Mouse (Mus musculus): ENCODE measurements around the gene Car8. TPM values are rescaled to one million over a fixed set of nuclear protein-coding genes. Genes with fewer than 3 reads are reported as not detected.
"Not testable (repeated sequence)": the region's sequence is repeated elsewhere in the genome, so short reads cannot be mapped to it uniquely, and the experiment has no call there.

Car8 gene
- polyA plus RNA-seq, 1 experiment from 2014 or later, result 2.6 TPM

GRCm38 (mm10) chr4:8113558-8113957 is 125.3 kb downstream of the Car8 start:
- Histone ChIP-seq H3K27ac (replicated peaks; ENCODE audit: low read depth, low read length) (no peak overlapping the region), H3K27me3 (ENCODE audit: control insufficient read depth, insufficient read depth, low read length) (no peaks in the 10 kb centered on the region), H3K36me3 (ENCODE audit: control insufficient read depth, insufficient read depth, low read length) (no peaks in the 10 kb centered on the region), H3K4me1 (ENCODE audit: control insufficient read depth, insufficient read depth, low read length) (no peaks in the 10 kb centered on the region), H3K4me2 (ENCODE audit: low read depth, severe bottlenecking) (no peak overlapping the region), H3K9me3 (ENCODE audit: control insufficient read depth, low read length) (no peaks in the 10 kb centered on the region), H3K9ac (ENCODE audit: low read length) (no peak overlapping the region), H3K4me3 (ENCODE audit: low read depth, low read length) (no peak overlapping the region)
- DNase-seq (ENCODE audit: low spot score) (no peak), ATAC-seq (ENCODE audit: insufficient number of reproducible peaks, low FRiP score, low TSS enrichment, low read depth) (no peak)
- 83% methylated on average over 3 of the region's 3 CpGs for WGBS

GRCm38 (mm10) chr4:8111891-8112290 is 127.0 kb downstream of the Car8 start:
- no peak overlapping the region for H3K4me3 ChIP-seq (ENCODE audit: low read depth, low read length)
- WGBS, result 93% methylated on average over 3 of the region's 3 CpGs
- no peak for ATAC-seq (ENCODE audit: insufficient number of reproducible peaks, low FRiP score, low TSS enrichment, low read depth)

GRCm38 (mm10) chr4:8109906-8110567 is 128.8 kb downstream of the Car8 start:
- DNase-seq (ENCODE audit: low spot score) (no peak), ATAC-seq (ENCODE audit: insufficient number of reproducible peaks, low FRiP score, low TSS enrichment, low read depth) (no peak)

More at GRCm38 (mm10) chr4:8111891-8112290, 127.0 kb downstream of the Car8 start:
- Histone ChIP-seq H3K4me1 (ENCODE audit: control insufficient read depth, insufficient read depth, low read length) (no peaks in the 10 kb centered on the region), H3K4me2 (ENCODE audit: low read depth, severe bottlenecking) (no peak overlapping the region), H3K27me3 (ENCODE audit: control insufficient read depth, insufficient read depth, low read length) (no peaks in the 10 kb centered on the region), H3K27ac (replicated peaks; ENCODE audit: low read depth, low read length) (no peak overlapping the region), H3K9ac (ENCODE audit: low read length) (no peak overlapping the region), H3K9me3 (ENCODE audit: control insufficient read depth, low read length) (no peaks in the 10 kb centered on the region), H3K36me3 (ENCODE audit: control insufficient read depth, insufficient read depth, low read length) (no peaks in the 10 kb centered on the region)
- no peak for DNase-seq (ENCODE audit: low spot score)

GRCm38 (mm10) chr4:8101466-8101865 is 137.4 kb downstream of the Car8 start:
- Histone ChIP-seq H3K4me2 (ENCODE audit: low read depth, severe bottlenecking) (no peak overlapping the region), H3K27me3 (ENCODE audit: control insufficient read depth, insufficient read depth, low read length) (no peaks in the 10 kb centered on the region), H3K4me3 (ENCODE audit: low read depth, low read length) (no peak overlapping the region), H3K9me3 (ENCODE audit: control insufficient read depth, low read length) (no peaks in the 10 kb centered on the region), H3K36me3 (ENCODE audit: control insufficient read depth, insufficient read depth, low read length) (no peaks in the 10 kb centered on the region), H3K4me1 (ENCODE audit: control insufficient read depth, insufficient read depth, low read length) (no peaks in the 10 kb centered on the region), H3K9ac (ENCODE audit: low read length) (no peak overlapping the region), H3K27ac (replicated peaks; ENCODE audit: low read depth, low read length) (no peak overlapping the region)
- 87% methylated on average over 3 of the region's 3 CpGs for WGBS
- no peak for ATAC-seq (ENCODE audit: insufficient number of reproducible peaks, low FRiP score, low TSS enrichment, low read depth)
- no peak for DNase-seq (ENCODE audit: low spot score)

More at GRCm38 (mm10) chr4:8109906-8110567, 128.8 kb downstream of the Car8 start:
- H3K27ac ChIP-seq (replicated peaks; ENCODE audit: low read depth, low read length), result no peak overlapping the region
- H3K9me3 ChIP-seq (ENCODE audit: control insufficient read depth, low read length), result no peaks in the 10 kb centered on the region
- WGBS, result 75% methylated on average over 16 of the region's 16 CpGs
- H3K36me3 ChIP-seq (ENCODE audit: control insufficient read depth, insufficient read depth, low read length), result no peaks in the 10 kb centered on the region
- H3K4me3 ChIP-seq (ENCODE audit: low read depth, low read length), result no peak overlapping the region
- H3K9ac ChIP-seq (ENCODE audit: low read length), result no peak overlapping the region
- no peak overlapping the region for H3K4me2 ChIP-seq (ENCODE audit: low read depth, severe bottlenecking)
- H3K4me1 ChIP-seq (ENCODE audit: control insufficient read depth, insufficient read depth, low read length), result no peaks in the 10 kb centered on the region
- no peaks in the 10 kb centered on the region for H3K27me3 ChIP-seq (ENCODE audit: control insufficient read depth, insufficient read depth, low read length)

- H3K9me3 ChIP-seq (ENCODE audit: control insufficient read depth, low read length), result no peaks in the 10 kb centered on the region
- no peak overlapping the region for H3K4me3 ChIP-seq (ENCODE audit: low read depth, low read length)
- no peaks in the 10 kb centered on the region for H3K4me1 ChIP-seq (ENCODE audit: control insufficient read depth, insufficient read depth, low read length)
- H3K9ac ChIP-seq (ENCODE audit: low read length), result no peak overlapping the region
- no peak overlapping the region for H3K27ac ChIP-seq (replicated peaks; ENCODE audit: low read depth, low read length)
- DNase-seq (ENCODE audit: low spot score), result no peak
- WGBS, result 48% methylated on average over 4 of the region's 4 CpGs
- no peak overlapping the region for H3K4me2 ChIP-seq (ENCODE audit: low read depth, severe bottlenecking)
- no peaks in the 10 kb centered on the region for H3K27me3 ChIP-seq (ENCODE audit: control insufficient read depth, insufficient read depth, low read length)
- ATAC-seq (ENCODE audit: insufficient number of reproducible peaks, low FRiP score, low TSS enrichment, low read depth), result no peak
- H3K36me3 ChIP-seq (ENCODE audit: control insufficient read depth, insufficient read depth, low read length), result no peaks in the 10 kb centered on the region
Observed at GRCm38 (mm10) chr4:8098084-8098483, 140.8 kb downstream of the Car8 start.

- H3K27me3 ChIP-seq (ENCODE audit: control insufficient read depth, insufficient read depth, low read length), result no peaks in the 10 kb centered on the region
- H3K4me2 ChIP-seq (ENCODE audit: low read depth, severe bottlenecking), result no peak overlapping the region
- H3K36me3 ChIP-seq (ENCODE audit: control insufficient read depth, insufficient read depth, low read length), result no peaks in the 10 kb centered on the region
- H3K9me3 ChIP-seq (ENCODE audit: control insufficient read depth, low read length), result no peaks in the 10 kb centered on the region
- no peak overlapping the region for H3K4me3 ChIP-seq (ENCODE audit: low read depth, low read length)
- ATAC-seq (ENCODE audit: insufficient number of reproducible peaks, low FRiP score, low TSS enrichment, low read depth) (no peak), DNase-seq (ENCODE audit: low spot score) (no peak)
- no peaks in the 10 kb centered on the region for H3K4me1 ChIP-seq (ENCODE audit: control insufficient read depth, insufficient read depth, low read length)
- no peak overlapping the region for H3K9ac ChIP-seq (ENCODE audit: low read length)
- no peak overlapping the region for H3K27ac ChIP-seq (replicated peaks; ENCODE audit: low read depth, low read length)
- 55% methylated on average over 3 of the region's 3 CpGs for WGBS
Observed at GRCm38 (mm10) chr4:8097683-8098082, 141.2 kb downstream of the Car8 start.

- not testable (repeated sequence) for H3K4me3 ChIP-seq (ENCODE audit: low read depth, low read length); H3K4me1 ChIP-seq (ENCODE audit: control insufficient read depth, insufficient read depth, low read length); H3K36me3 ChIP-seq (ENCODE audit: control insufficient read depth, insufficient read depth, low read length); H3K27me3 ChIP-seq (ENCODE audit: control insufficient read depth, insufficient read depth, low read length); H3K4me2 ChIP-seq (ENCODE audit: low read depth, severe bottlenecking); H3K9me3 ChIP-seq (ENCODE audit: control insufficient read depth, low read length); ATAC-seq (ENCODE audit: insufficient number of reproducible peaks, low FRiP score, low TSS enrichment, low read depth); DNase-seq (ENCODE audit: low spot score); H3K27ac ChIP-seq (replicated peaks; ENCODE audit: low read depth, low read length); H3K9ac ChIP-seq (ENCODE audit: low read length)
- WGBS, result 82% methylated on average over 3 of the region's 3 CpGs
Observed at GRCm38 (mm10) chr4:8093566-8093965, 145.3 kb downstream of the Car8 start.
